Mouse (Mus musculus) gastrocnemius, postnatal 36 days (tissue): ENCODE measurements at regions not wholly inside any gene's neighbourhood (a gene's known extent, or its start where the extent isn't known, plus 50 kb on each side); places are given as distances from the start of the nearest gene placed in this dataset.

Source experiments
- DNase-seq, 2 experiments: peaks; one replicate each; pipeline ENCODE4 v3.0.0; 2022
- intact Hi-C: fragments of 180-260 bp; cut with DNase I; formaldehyde crosslinking; loops from one replicate; pipeline ENCODE4 v1.15.1; 2025

- DNase-seq = peak; percentile 69 to 74
- intact Hi-C loops = loop anchor here (5.0 to 10.0 kb wide), 3 partner anchors 51 to 491 kb away; partner anchors contain the start of gene Tent2
Observed at GRCm38 (mm10) chr13:93243076-93243475, 50.9 kb upstream of the Tent2 start.

- no peak for DNase-seq
- intact Hi-C loops = loop anchor here (10.0 kb wide), 1 partner anchor 174 kb away; no protein-coding TSS in a partner anchor
Observed at GRCm38 (mm10) chr13:93248711-93249110, 50.7 kb upstream of the Homer1 start.
